10 mouse cellular contexts compared by ENCODE assay signal in genomic region chr6:30176496-30176895, GRCm38 (mm10).
A peak's percentile ranks its signal among the peaks of the same experiment; 100 is the strongest.
DNase-seq lines count a peak whose midpoint lies in the region; ATAC-seq and TF ChIP-seq lines count a peak whose summit lies in the region.
"Had no signal": no experiment of that assay in that cellular context is flagged by ENCODE, and none has a peak within 500 bp of the region (broad histone marks: within the 10 kb centered on the region; RNA-seq: fewer than 3 reads in every experiment).

No protein-coding gene starts in this region.

- H3K9me3 ChIP-seq in heart, postnatal 0 days (replicated peaks; ENCODE audit: control insufficient read depth, low read length), result no peaks in the 10 kb centered on the region
- H3K9me3 ChIP-seq in lung, postnatal 0 days (ENCODE audit: low read length), result no peaks in the 10 kb centered on the region
- no peaks in the 10 kb centered on the region for H3K9me3 ChIP-seq in embryonic facial prominence, embryonic 12.5 days

- no peak for TF ChIP-seq CTCF in heart, postnatal 0 days (IDR thresholded peaks at IDR 0.05; ENCODE audit: low read depth)
- no peak for TF ChIP-seq CTCF in lung, postnatal 0 days (IDR thresholded peaks at IDR 0.05)

- peak overlapping the region; percentile 43 for H3K4me3 ChIP-seq in heart, postnatal 0 days (ENCODE audit: low read depth, low read length)
- H3K4me3 ChIP-seq in lung, postnatal 0 days (ENCODE audit: low read depth, low read length), result peak overlapping the region; percentile 12; the same call in 1 of the 2 replicates
- peak overlapping the region; percentile 42; the same call in 1 of the 2 replicates for H3K4me3 ChIP-seq in embryonic facial prominence, embryonic 12.5 days

- no peaks in the 10 kb centered on the region for H3K36me3 ChIP-seq in heart, postnatal 0 days (replicated peaks; ENCODE audit: control insufficient read depth, insufficient read depth, low read length)
- no peaks in the 10 kb centered on the region for H3K36me3 ChIP-seq in lung, postnatal 0 days (ENCODE audit: insufficient read depth, low read length)
- H3K36me3 ChIP-seq in embryonic facial prominence, embryonic 12.5 days, result no peaks in the 10 kb centered on the region

- H3K9ac ChIP-seq in heart, postnatal 0 days (replicated peaks; ENCODE audit: low read depth, low read length), result no peak overlapping the region
- H3K9ac ChIP-seq in lung, postnatal 0 days (replicated peaks; ENCODE audit: low read depth), result no peak overlapping the region
- no peak overlapping the region for H3K9ac ChIP-seq in embryonic facial prominence, embryonic 12.5 days

- DNase-seq in heart, postnatal 0 days (ENCODE audit: low spot score), result no peak
- DNase-seq in heart, postnatal 14 days, result no peak
- no peak for DNase-seq in lung, postnatal 0 days (ENCODE audit: low spot score)
- no peak for DNase-seq in lung, postnatal 4 days
- DNase-seq in naive thymus-derived CD4-positive, alpha-beta T cell, adult 2 months (ENCODE audit: low read depth), result peak; percentile 37
- DNase-seq in layer of hippocampus, adult 9-10 months (ENCODE audit: low spot score), result no peak
- DNase-seq: cerebellum, adult 18-20 months; gastrocnemius, adult 2 months; thymus, postnatal 4 days had no signal

- peak overlapping the region; percentile 39; the same call in 1 of the 2 replicates for H3K4me2 ChIP-seq in heart, postnatal 0 days (ENCODE audit: low read depth, low read length)
- no peak overlapping the region for H3K4me2 ChIP-seq in lung, postnatal 0 days (replicated peaks; ENCODE audit: low read depth, low read length)
- peak overlapping the region; percentile 57 for H3K4me2 ChIP-seq in embryonic facial prominence, embryonic 12.5 days (replicated peaks)

- peaks cover 100% of the 10 kb centered on the region for H3K27me3 ChIP-seq in heart, postnatal 0 days (ENCODE audit: control insufficient read depth, insufficient read depth, low read length)
- H3K27me3 ChIP-seq in lung, postnatal 0 days (replicated peaks; ENCODE audit: insufficient read depth, low read length), result peaks cover 94% of the 10 kb centered on the region
- peaks cover 96% of the 10 kb centered on the region for H3K27me3 ChIP-seq in embryonic facial prominence, embryonic 12.5 days

- ATAC-seq in heart, postnatal 0 days (ENCODE audit: insufficient read depth, low read depth), result 0 out of 2 replicates have a peak, but pooled peaks have one; percentile 17
- no peak for ATAC-seq in lung, postnatal 0 days
- no peak for ATAC-seq in embryonic facial prominence, embryonic 12.5 days (ENCODE audit: insufficient number of reproducible peaks, insufficient read depth, low FRiP score, low TSS enrichment)

- WGBS in heart, postnatal 0 days, result 7% methylated on average over 12 of the region's 12 CpGs
- 3% methylated on average over 12 of the region's 12 CpGs for WGBS in lung, postnatal 0 days
- 5% methylated on average over 12 of the region's 12 CpGs for WGBS in embryonic facial prominence, embryonic 12.5 days

- H3K4me1 ChIP-seq in heart, postnatal 0 days (ENCODE audit: control insufficient read depth, insufficient read depth), result peaks cover 8% of the 10 kb centered on the region
- peaks cover 14% of the 10 kb centered on the region; the same call in 1 of the 2 replicates for H3K4me1 ChIP-seq in lung, postnatal 0 days (ENCODE audit: insufficient read depth, low read depth, low read length)
- peaks cover 50% of the 10 kb centered on the region for H3K4me1 ChIP-seq in embryonic facial prominence, embryonic 12.5 days

- intact Hi-C loops in heart, postnatal 14 days (cut with DNase I), result no loop called here

- H3K27ac ChIP-seq in heart, postnatal 0 days (ENCODE audit: low read depth), result no peak overlapping the region
- no peak overlapping the region for H3K27ac ChIP-seq in lung, postnatal 0 days (ENCODE audit: low read length)
- no peak overlapping the region for H3K27ac ChIP-seq in embryonic facial prominence, embryonic 12.5 days
- H3K27ac ChIP-seq: gastrocnemius, adult 2 months had no signal

- TF ChIP-seq EP300 in heart, postnatal 0 days (IDR thresholded peaks at IDR 0.05; ENCODE audit: low read depth), result no peak
- no peak for TF ChIP-seq EP300 in lung, postnatal 0 days (IDR thresholded peaks at IDR 0.05)
